Mouse (Mus musculus) hindbrain, embryonic 16.5 days (tissue): ENCODE results near the gene Olfr1256. TPM values are rescaled to one million over a fixed set of nuclear protein-coding genes. Genes with fewer than 3 reads are reported as not detected.

ENCODE experiments used
- polyA plus RNA-seq: library from polyadenylated mRNA; unstranded; fragments of >200 nt; fragmentation: Nextera tagmentation; extraction: Ambion mirVana; gene quantifications from 2 replicates; pipeline ENCODE4 v1.2.1, GENCODE M21; 2015

Olfr1256 gene
- polyA plus RNA-seq, 1 experiment from 2014 or later, result not detected

Other genes starting within 250 kb of the Olfr1256 start
- gene Olfr1246, start 248.4 kb downstream of the Olfr1256 start, polyA plus RNA-seq, result not detected in 2 replicates
- not detected in 2 replicates for gene Olfr1247, start 227.4 kb downstream of the Olfr1256 start, polyA plus RNA-seq
- not detected in 2 replicates for gene Olfr1248, start 223.3 kb downstream of the Olfr1256 start, polyA plus RNA-seq
- gene Olfr1249, start 206.6 kb downstream of the Olfr1256 start, polyA plus RNA-seq, result not detected in 2 replicates
- gene Olfr1250, start 180.1 kb downstream of the Olfr1256 start, polyA plus RNA-seq, result not detected in 2 replicates
- gene Olfr1251, start 169.6 kb downstream of the Olfr1256 start, polyA plus RNA-seq, result not detected in 2 replicates
- not detected in 2 replicates for gene Olfr1252, start 116.5 kb downstream of the Olfr1256 start, polyA plus RNA-seq
- gene Olfr1253, start 84.5 kb downstream of the Olfr1256 start, polyA plus RNA-seq, result not detected in 2 replicates
- gene Olfr1254, start 47.9 kb downstream of the Olfr1256 start, polyA plus RNA-seq, result not detected in 2 replicates
- not detected in 2 replicates for gene Olfr1255, start 29.5 kb downstream of the Olfr1256 start, polyA plus RNA-seq
- gene Olfr48, start 6.7 kb upstream of the Olfr1256 start, polyA plus RNA-seq, result 0.13 and 0.29 TPM in 2 replicates
- not detected in 2 replicates for gene Olfr1257, start 36.9 kb upstream of the Olfr1256 start, polyA plus RNA-seq
- gene Olfr1258, start 85.8 kb upstream of the Olfr1256 start, polyA plus RNA-seq, result not detected in 2 replicates
- not detected in 2 replicates for gene Olfr1259, start 107.1 kb upstream of the Olfr1256 start, polyA plus RNA-seq
- not detected in 2 replicates for gene Olfr1260, start 132.8 kb upstream of the Olfr1256 start, polyA plus RNA-seq
- not detected in 2 replicates for gene Olfr1261, start 149.7 kb upstream of the Olfr1256 start, polyA plus RNA-seq
- not detected in 2 replicates for gene Olfr1262, start 158.6 kb upstream of the Olfr1256 start, polyA plus RNA-seq
- not detected in 2 replicates for gene Olfr1263, start 170.6 kb upstream of the Olfr1256 start, polyA plus RNA-seq
- gene Olfr1264, start 184.0 kb upstream of the Olfr1256 start, polyA plus RNA-seq, result not detected in 2 replicates
- not detected in 2 replicates for gene Olfr1265, start 193.8 kb upstream of the Olfr1256 start, polyA plus RNA-seq
- gene Olfr140, start 222.0 kb upstream of the Olfr1256 start, polyA plus RNA-seq, result not detected in 2 replicates